Mouse (Mus musculus) intestine, embryonic 15.5 days (tissue): Measurements from ENCODE around the gene Tm9sf4. TPM values are rescaled to one million over a fixed set of nuclear protein-coding genes. Genes with fewer than 3 reads are reported as not detected.

Experiments used
- ATAC-seq: fragments of 200-750 bp; cut with Nextera tagmentation; 2 replicates; pipeline ENCODE4 v1.8.0; 2017; ENCODE audit warnings: moderate TSS enrichment, moderate library complexity
- H3K27ac ChIP-seq: fragments of 300-500 bp; sonication (generic); 2 replicates; pipeline ENCODE4 v1.5.1; 2015; ENCODE audit warnings: mild to moderate bottlenecking, inconsistent platforms
- H3K27me3 ChIP-seq: fragments of 300-500 bp; sonication (generic); replicated peaks from 2 replicates; pipeline ENCODE4 v1.6.1; 2015; ENCODE audit warnings: inconsistent platforms
- H3K36me3 ChIP-seq: fragments of 300-500 bp; sonication (generic); 2 replicates; pipeline ENCODE4 v1.6.1; 2015; ENCODE audit warnings: inconsistent platforms
- H3K4me1 ChIP-seq: fragments of 300-500 bp; sonication (generic); replicated peaks from 2 replicates; pipeline ENCODE4 v1.6.1; 2015; ENCODE audit warnings: inconsistent platforms
- H3K4me2 ChIP-seq: fragments of 300-500 bp; sonication (generic); replicated peaks from 2 replicates; pipeline ENCODE4 v1.6.1; 2015; ENCODE audit warnings: mild to moderate bottlenecking, inconsistent platforms
- H3K4me3 ChIP-seq: fragments of 300-500 bp; sonication (generic); replicated peaks from 2 replicates; pipeline ENCODE4 v1.5.1; 2015; ENCODE audit warnings: inconsistent platforms
- H3K9ac ChIP-seq: fragments of 300-500 bp; sonication (generic); 2 replicates; pipeline ENCODE4 v1.6.1; 2015; ENCODE audit warnings: inconsistent platforms
- H3K9me3 ChIP-seq: fragments of 300-500 bp; sonication (generic); 2 replicates; pipeline ENCODE4 v1.6.1; 2016; ENCODE audit warnings: inconsistent platforms
- whole genome bisulfite sequencing: fragments of 180-500 bp; shearing (Covaris S2); methylation state at CpG from one replicate; pipeline ENCODE4 v1.1.7; 2015; 5-methylcytosine and 5-hydroxymethylcytosine counted together
- polyA plus RNA-seq: library from polyadenylated mRNA; unstranded; fragments of >200 nt; fragmentation: Nextera tagmentation; extraction: Ambion mirVana; gene quantifications from 2 replicates; pipeline ENCODE4 v1.2.1, GENCODE M21; 2015

The Tm9sf4 gene
- polyA plus RNA-seq, 1 experiment from 2014 or later: 84.9 TPM

GRCm38 (mm10) chr2:153241250-153242014, 80.3 kb downstream of the Tm9sf4 start, which contains the start of the genes Plagl2 and Pofut1:
Gene Plagl2 (minus strand): TSS chr2:153241426.
Gene Pofut1 (plus strand): TSS chr2:153241533.
- Histone ChIP-seq H3K9me3 (no peaks in the 10 kb centered on the region), H3K4me2 (peak within 1 kb of the TSS; percentile 81), H3K9ac (peak within 1 kb of the TSS; percentile 99), H3K36me3 (peaks cover 3% of the 10 kb centered on the region; the same call in 1 of the 2 replicates), H3K27me3 (no peaks in the 10 kb centered on the region), H3K27ac (peak within 1 kb of the TSS; percentile 97), H3K4me3 (peak within 1 kb of the TSS; percentile 99), H3K4me1 (peaks cover 27% of the 10 kb centered on the region)
- 0% methylated on average over 52 of the region's 72 CpGs for WGBS
- ATAC-seq: peak; percentile 97

GRCm38 (mm10) chr2:153242156-153242555, 81.1 kb downstream of the Tm9sf4 start:
- WGBS: 50% methylated on average over 6 of the region's 6 CpGs
- ATAC-seq: no peak
- peak overlapping the region; percentile 97 for H3K27ac ChIP-seq

GRCm38 (mm10) chr2:153249751-153250150, 88.6 kb downstream of the Tm9sf4 start:
- H3K4me1 ChIP-seq: no peaks in the 10 kb centered on the region; the same call in 1 of the 2 replicates
- no peak overlapping the region for H3K4me2 ChIP-seq
- peaks cover 20% of the 10 kb centered on the region for H3K36me3 ChIP-seq
- H3K9ac ChIP-seq: no peak overlapping the region
- H3K9me3 ChIP-seq: no peaks in the 10 kb centered on the region
- H3K4me3 ChIP-seq: no peak overlapping the region
- 67% methylated on average over 5 of the region's 5 CpGs for WGBS
- peak; percentile 97 for ATAC-seq
- H3K27me3 ChIP-seq: no peaks in the 10 kb centered on the region
- peak overlapping the region; percentile 89 for H3K27ac ChIP-seq

More at GRCm38 (mm10) chr2:153242156-153242555, 81.1 kb downstream of the Tm9sf4 start:
- no peaks in the 10 kb centered on the region for H3K9me3 ChIP-seq
- peak overlapping the region; percentile 99 for H3K4me3 ChIP-seq
- H3K27me3 ChIP-seq: no peaks in the 10 kb centered on the region
- H3K4me1 ChIP-seq: peaks cover 24% of the 10 kb centered on the region
- H3K36me3 ChIP-seq: peaks cover 3% of the 10 kb centered on the region; the same call in 1 of the 2 replicates
- peak overlapping the region; percentile 99 for H3K9ac ChIP-seq
- peak overlapping the region; percentile 81 for H3K4me2 ChIP-seq

GRCm38 (mm10) chr2:153256604-153257003, 95.5 kb downstream of the Tm9sf4 start:
- no peak for ATAC-seq
- Histone ChIP-seq H3K27me3 (no peaks in the 10 kb centered on the region), H3K4me1 (0 out of 2 replicates have a peak, but pooled peaks cover 11% of the 10 kb centered on the region), H3K4me3 (no peak overlapping the region), H3K4me2 (no peak overlapping the region), H3K36me3 (peaks cover 12% of the 10 kb centered on the region; the same call in 1 of the 2 replicates), H3K27ac (0 out of 2 replicates have a peak overlapping the region, but pooled peaks have one; percentile 22), H3K9ac (no peak overlapping the region), H3K9me3 (no peaks in the 10 kb centered on the region)
- WGBS: 64% methylated on average over 2 of the region's 2 CpGs

GRCm38 (mm10) chr2:153259030-153259863, 98.1 kb downstream of the Tm9sf4 start:
- Histone ChIP-seq H3K9me3 (no peaks in the 10 kb centered on the region), H3K36me3 (peaks cover 20% of the 10 kb centered on the region), H3K27ac (peak overlapping the region; percentile 89), H3K4me3 (no peak overlapping the region), H3K9ac (no peak overlapping the region), H3K27me3 (no peaks in the 10 kb centered on the region), H3K4me1 (0 out of 2 replicates have a peak, but pooled peaks cover 11% of the 10 kb centered on the region), H3K4me2 (no peak overlapping the region; the same call in 1 of the 2 replicates)
- peak; percentile 95 for ATAC-seq
- 66% methylated on average over 12 of the region's 12 CpGs for WGBS

Other genes with a start within 250 kb of the Tm9sf4 start
- 0.06 TPM in 1 of 2 replicates, not detected in the other for gene Mylk2, start 250.0 kb upstream of the Tm9sf4 start, polyA plus RNA-seq
- gene Foxs1, start 228.1 kb upstream of the Tm9sf4 start, polyA plus RNA-seq: 3.1 and 3.9 TPM in 2 replicates
- gene Dusp15, start 209.6 kb upstream of the Tm9sf4 start, polyA plus RNA-seq: 0.14 and 0.36 TPM in 2 replicates
- gene Ttll9, start 198.8 kb upstream of the Tm9sf4 start, polyA plus RNA-seq: 0.18 TPM in 1 of 2 replicates, not detected in the other
- 90.2 and 96.2 TPM in 2 replicates for gene Pdrg1, start 145.9 kb upstream of the Tm9sf4 start, polyA plus RNA-seq
- gene Xkr7, start 129.5 kb upstream of the Tm9sf4 start, polyA plus RNA-seq: 0.10 TPM in 2 replicates
- 1.5 and 2.0 TPM in 2 replicates for gene Ccm2l, start 95.3 kb upstream of the Tm9sf4 start, polyA plus RNA-seq
- gene Hck, start 52.8 kb upstream of the Tm9sf4 start, polyA plus RNA-seq: 5.7 and 6.2 TPM in 2 replicates
- 10.3 and 11.4 TPM in 2 replicates for gene Tspyl3, start 64.1 kb downstream of the Tm9sf4 start, polyA plus RNA-seq
- gene Plagl2, start 80.1 kb downstream of the Tm9sf4 start, polyA plus RNA-seq: 46.8 and 48.0 TPM in 2 replicates
- 11.7 and 12.1 TPM in 2 replicates for gene Pofut1, start 80.2 kb downstream of the Tm9sf4 start, polyA plus RNA-seq
- gene Kif3b, start 130.1 kb downstream of the Tm9sf4 start, polyA plus RNA-seq: 7.1 and 7.7 TPM in 2 replicates
- gene Asxl1, start 184.5 kb downstream of the Tm9sf4 start, polyA plus RNA-seq: 12.4 and 13.5 TPM in 2 replicates